Mouse (Mus musculus) spleen, adult 2 months (tissue): ENCODE measurements at regions not wholly inside any gene's neighbourhood (a gene's known extent, or its start where the extent isn't known, plus 50 kb on each side); places are given as distances from the start of the nearest gene placed in this dataset.

ENCODE experiments used
- CTCF ChIP-seq: fragments of 200-500 bp; IDR thresholded peaks from 2 replicates; pipeline ENCODE4 v1.5.1; 2011; ENCODE audit warnings: mild to moderate bottlenecking, inconsistent platforms; ENCODE audit not compliant: insufficient read depth, insufficient read length, insufficient replicate concordance; ENCODE audit errors: extremely low read depth
- POLR2A ChIP-seq: fragments of 200-500 bp; IDR thresholded peaks from 2 replicates; pipeline ENCODE4 v1.6.1; 2011; ENCODE audit warnings: low read depth, low read length, inconsistent platforms

- TF ChIP-seq CTCF (no peak), POLR2A (no peak)
Measured at GRCm38 (mm10) chr3:53988796-53989195, 125.2 kb upstream of the Ufm1 start.
